Mouse (Mus musculus) heart, embryonic 16.5 days (tissue): ENCODE measurements around the gene Anks1b. TPM values are rescaled to one million over a fixed set of nuclear protein-coding genes. Genes with fewer than 3 reads are reported as not detected.
A peak's percentile ranks its signal among the peaks of the same experiment; 100 is the strongest.

Source experiments
- ATAC-seq: fragments of 200-750 bp; cut with Nextera tagmentation; replicated peaks from 2 replicates; pipeline ENCODE4 v1.8.0; 2017; ENCODE audit warnings: moderate number of reproducible peaks; ENCODE audit not compliant: insufficient read depth, low FRiP score; ENCODE audit errors: extremely low read depth
- H3K27ac ChIP-seq: fragments of 300-500 bp; sonication (generic); 2 replicates; pipeline ENCODE4 v1.5.1; 2014; ENCODE audit warnings: mild to moderate bottlenecking, low read length, control low read depth, moderate library complexity
- H3K27me3 ChIP-seq: fragments of 300-500 bp; sonication (generic); 2 replicates; pipeline ENCODE4 v1.6.1; 2014; ENCODE audit warnings: low read length, mixed read lengths; ENCODE audit not compliant: control insufficient read depth, insufficient read depth
- H3K36me3 ChIP-seq: fragments of 300-500 bp; sonication (generic); 2 replicates; pipeline ENCODE4 v1.6.1; 2014; ENCODE audit not compliant: control insufficient read depth, insufficient read depth
- H3K4me1 ChIP-seq: fragments of 300-500 bp; sonication (generic); 2 replicates; pipeline ENCODE4 v1.6.1; 2014; ENCODE audit warnings: low read length, mixed read lengths; ENCODE audit not compliant: control insufficient read depth, insufficient read depth
- H3K4me2 ChIP-seq: fragments of 300-500 bp; sonication (generic); 2 replicates; pipeline ENCODE4 v1.6.1; 2014; ENCODE audit warnings: low read depth, mild to moderate bottlenecking, control low read depth, low read length
- H3K4me3 ChIP-seq: fragments of 300-500 bp; sonication (generic); 2 replicates; pipeline ENCODE4 v1.5.1; 2014; ENCODE audit warnings: mild to moderate bottlenecking, control low read depth, low read length
- H3K9ac ChIP-seq: fragments of 300-500 bp; sonication (generic); 2 replicates; pipeline ENCODE4 v1.6.1; 2014; ENCODE audit warnings: low read length, control low read depth
- H3K9me3 ChIP-seq: fragments of 300-500 bp; sonication (generic); replicated peaks from 2 replicates; pipeline ENCODE4 v1.6.1; 2016; ENCODE audit warnings: low read length; ENCODE audit not compliant: control insufficient read depth
- WGBS: fragments of 180-500 bp; shearing (Covaris S2); extraction: QIAGEN DNeasy Blood & Tissue Kit; methylation state at CpG from one replicate; pipeline ENCODE4 v1.1.7; 2014; 5-methylcytosine and 5-hydroxymethylcytosine counted together
- polyA plus RNA-seq: library from polyadenylated mRNA; unstranded; fragments of >200 nt; fragmentation: Nextera tagmentation; extraction: Ambion mirVana; gene quantifications from 2 replicates; pipeline ENCODE4 v1.2.1, GENCODE M21; 2015

Gene Anks1b
- polyA plus RNA-seq, result 0.13 TPM in 1 of 2 replicates, not detected in the other

- 1% methylated on average over 47 of the region's 48 CpGs for WGBS
- Histone ChIP-seq H3K36me3 (no peaks in the 10 kb centered on the region), H3K9ac (peak within 1 kb of the TSS; percentile 28; the same call in 1 of the 2 replicates), H3K4me2 (peak within 1 kb of the TSS; percentile 94), H3K9me3 (no peaks in the 10 kb centered on the region), H3K4me1 (peaks cover 6% of the 10 kb centered on the region; the same call in 1 of the 2 replicates), H3K4me3 (peak within 1 kb of the TSS; percentile 66), H3K27ac (no peak within 1 kb of the TSS), H3K27me3 (peaks cover 22% of the 10 kb centered on the region)
- peak; percentile 45; the same call in 1 of the 2 replicates for ATAC-seq
These were observed at the start of gene Anks1b for GRCm38 (mm10) chr10:89873146-89873950. Gene Anks1b, plus strand, starts transcription at chr10:89873509.

GRCm38 (mm10) chr10:89823906-89824305 lies 49.4 kb upstream of the Anks1b start:
- ATAC-seq, result no peak
- no peak overlapping the region for H3K27ac ChIP-seq
- H3K4me2 ChIP-seq, result no peak overlapping the region
- H3K4me3 ChIP-seq, result no peak overlapping the region
- 23% methylated on average over 2 of the region's 2 CpGs for WGBS
- H3K27me3 ChIP-seq, result no peaks in the 10 kb centered on the region
- H3K4me1 ChIP-seq, result peaks cover 5% of the 10 kb centered on the region
- H3K36me3 ChIP-seq, result no peaks in the 10 kb centered on the region
- H3K9me3 ChIP-seq, result no peaks in the 10 kb centered on the region
- no peak overlapping the region for H3K9ac ChIP-seq

GRCm38 (mm10) chr10:89826896-89827295 lies 46.4 kb upstream of the Anks1b start:
- 57% methylated on average over 3 of the region's 3 CpGs for WGBS
- H3K9ac ChIP-seq, result no peak overlapping the region
- H3K4me3 ChIP-seq, result no peak overlapping the region
- H3K36me3 ChIP-seq, result no peaks in the 10 kb centered on the region
- no peaks in the 10 kb centered on the region for H3K27me3 ChIP-seq
- no peak overlapping the region for H3K4me2 ChIP-seq
- no peaks in the 10 kb centered on the region for H3K9me3 ChIP-seq
- H3K27ac ChIP-seq, result no peak overlapping the region
- ATAC-seq, result no peak
- no peaks in the 10 kb centered on the region for H3K4me1 ChIP-seq

GRCm38 (mm10) chr10:89832334-89832733 lies 41.0 kb upstream of the Anks1b start:
- no peak for ATAC-seq
- H3K36me3 ChIP-seq, result no peaks in the 10 kb centered on the region
- no peak overlapping the region for H3K27ac ChIP-seq
- WGBS, result 72% methylated on average over 4 of the region's 4 CpGs
- no peak overlapping the region for H3K4me3 ChIP-seq
- H3K9me3 ChIP-seq, result no peaks in the 10 kb centered on the region
- no peaks in the 10 kb centered on the region for H3K4me1 ChIP-seq
- no peak overlapping the region for H3K9ac ChIP-seq
- no peak overlapping the region for H3K4me2 ChIP-seq
- H3K27me3 ChIP-seq, result no peaks in the 10 kb centered on the region

GRCm38 (mm10) chr10:89833166-89833565 lies 40.1 kb upstream of the Anks1b start:
- WGBS, result 74% methylated on average over 10 of the region's 10 CpGs
- ATAC-seq, result no peak
- H3K36me3 ChIP-seq, result no peaks in the 10 kb centered on the region

GRCm38 (mm10) chr10:89837476-89837875 lies 35.8 kb upstream of the Anks1b start:
- no peak for ATAC-seq
- H3K36me3 ChIP-seq, result no peaks in the 10 kb centered on the region
- no peaks in the 10 kb centered on the region for H3K27me3 ChIP-seq
- 41% methylated on average over 3 of the region's 3 CpGs for WGBS
- H3K4me1 ChIP-seq, result no peaks in the 10 kb centered on the region
- no peak overlapping the region for H3K4me2 ChIP-seq
- H3K9ac ChIP-seq, result no peak overlapping the region
- H3K9me3 ChIP-seq, result no peaks in the 10 kb centered on the region
- H3K27ac ChIP-seq, result no peak overlapping the region
- no peak overlapping the region for H3K4me3 ChIP-seq

More at GRCm38 (mm10) chr10:89833166-89833565, 40.1 kb upstream of the Anks1b start:
- no peak overlapping the region for H3K4me2 ChIP-seq
- H3K9ac ChIP-seq, result no peak overlapping the region
- H3K27ac ChIP-seq, result no peak overlapping the region
- no peaks in the 10 kb centered on the region for H3K27me3 ChIP-seq
- no peak overlapping the region for H3K4me3 ChIP-seq
- H3K4me1 ChIP-seq, result no peaks in the 10 kb centered on the region
- H3K9me3 ChIP-seq, result no peaks in the 10 kb centered on the region

- WGBS, result 77% methylated on average over 3 of the region's 3 CpGs
- Histone ChIP-seq H3K9ac (no peak overlapping the region), H3K27me3 (no peaks in the 10 kb centered on the region), H3K9me3 (no peaks in the 10 kb centered on the region), H3K4me2 (no peak overlapping the region), H3K4me3 (no peak overlapping the region), H3K27ac (no peak overlapping the region), H3K36me3 (no peaks in the 10 kb centered on the region), H3K4me1 (no peaks in the 10 kb centered on the region)
- ATAC-seq, result no peak
These were observed 34.5 kb upstream of the Anks1b start for GRCm38 (mm10) chr10:89838834-89839233.

- no peak for ATAC-seq
- no peaks in the 10 kb centered on the region for H3K4me1 ChIP-seq
- H3K36me3 ChIP-seq, result no peaks in the 10 kb centered on the region
- no peak overlapping the region for H3K27ac ChIP-seq
- H3K9ac ChIP-seq, result no peak overlapping the region
- H3K4me2 ChIP-seq, result no peak overlapping the region
- no peak overlapping the region for H3K4me3 ChIP-seq
- 81% methylated on average over 6 of the region's 6 CpGs for WGBS
- peaks cover 11% of the 10 kb centered on the region for H3K9me3 ChIP-seq
- no peaks in the 10 kb centered on the region for H3K27me3 ChIP-seq
These were observed 22.4 kb upstream of the Anks1b start for GRCm38 (mm10) chr10:89850951-89851350.

GRCm38 (mm10) chr10:89855251-89855875 lies 17.9 kb upstream of the Anks1b start:
- Histone ChIP-seq H3K9me3 (peaks cover 3% of the 10 kb centered on the region), H3K4me3 (no peak overlapping the region), H3K4me1 (no peaks in the 10 kb centered on the region), H3K9ac (no peak overlapping the region), H3K4me2 (no peak overlapping the region), H3K36me3 (no peaks in the 10 kb centered on the region), H3K27ac (no peak overlapping the region), H3K27me3 (no peaks in the 10 kb centered on the region)
- WGBS, result 71% methylated on average over 5 of the region's 5 CpGs
- ATAC-seq, result no peak
